Mouse (Mus musculus) spleen, postnatal 10 days (tissue): ENCODE data around the gene Sfxn2.
A peak's percentile ranks its signal among the peaks of the same experiment; 100 is the strongest.

ENCODE experiments used
- DNase-seq, 2 experiments: peaks; one replicate each; pipeline ENCODE4 v3.0.0; 2021 to 2022; ENCODE audit warnings: low spot score in 2 of 2

Sfxn2 gene

GRCm38 (mm10) chr19:46629807-46630206 is 56.6 kb downstream of the Sfxn2 start:
- no peak for DNase-seq

- DNase-seq = no peak
These were observed 58.5 kb downstream of the Sfxn2 start for GRCm38 (mm10) chr19:46631637-46632036.

- DNase-seq = no peak
These were observed 62.6 kb downstream of the Sfxn2 start for GRCm38 (mm10) chr19:46635766-46636165.

GRCm38 (mm10) chr19:46637598-46637997 is 64.4 kb downstream of the Sfxn2 start:
- no peak for DNase-seq

- DNase-seq = no peak
These were observed 65.9 kb downstream of the Sfxn2 start for GRCm38 (mm10) chr19:46639053-46639452.

GRCm38 (mm10) chr19:46639496-46639895 is 66.3 kb downstream of the Sfxn2 start:
- no peak for DNase-seq

GRCm38 (mm10) chr19:46640780-46641179 is 67.6 kb downstream of the Sfxn2 start:
- DNase-seq = no peak

- peak in 1 of 2 experiments; percentile 31 for DNase-seq
These were observed 68.4 kb downstream of the Sfxn2 start for GRCm38 (mm10) chr19:46641420-46642085.

GRCm38 (mm10) chr19:46642136-46642753 is 69.1 kb downstream of the Sfxn2 start:
- no peak for DNase-seq

GRCm38 (mm10) chr19:46643236-46643635 is 70.1 kb downstream of the Sfxn2 start:
- no peak for DNase-seq

- DNase-seq = no peak
These were observed 71.2 kb downstream of the Sfxn2 start for GRCm38 (mm10) chr19:46644343-46644792.

GRCm38 (mm10) chr19:46644793-46645602 is 71.8 kb downstream of the Sfxn2 start:
- no peak for DNase-seq

- no peak for DNase-seq
These were observed 72.9 kb downstream of the Sfxn2 start for GRCm38 (mm10) chr19:46646041-46646481.

- no peak for DNase-seq
These were observed 74.1 kb downstream of the Sfxn2 start for GRCm38 (mm10) chr19:46647254-46647653.
